ENCODE assay signal across 30 mouse cellular contexts in the genomic region with DNA sequence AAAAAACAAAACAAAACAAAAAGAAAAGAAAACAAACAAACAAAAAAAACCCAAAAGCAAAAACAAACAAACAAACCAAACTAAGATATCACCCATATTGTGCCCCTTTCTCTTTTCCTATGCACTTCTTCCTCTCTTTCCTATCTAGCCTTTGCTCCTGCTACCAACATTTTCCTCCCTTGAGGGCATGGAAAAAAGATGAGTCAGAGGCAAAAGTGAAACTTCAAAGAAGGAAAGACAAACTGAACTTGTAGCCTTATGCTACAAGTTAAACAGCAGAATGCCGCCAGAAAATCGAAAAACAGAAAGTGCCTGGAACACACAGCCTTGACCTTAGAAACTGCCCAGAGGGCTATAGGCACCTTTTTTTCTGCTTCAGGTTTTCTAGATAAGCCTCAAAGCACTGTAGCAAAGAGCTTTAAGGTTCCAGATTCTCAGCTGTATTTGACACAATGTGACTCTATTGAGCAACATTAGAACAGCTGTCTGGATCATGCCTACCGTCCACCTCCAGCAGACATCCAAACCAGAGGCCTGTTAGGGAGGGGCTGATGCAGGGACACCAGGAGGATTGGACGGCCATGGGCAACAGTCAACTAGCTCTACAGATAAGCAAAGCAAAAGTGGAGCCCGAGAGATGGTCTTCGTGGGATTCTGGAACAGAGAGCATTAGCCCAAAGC. TPM values are rescaled to one million over a fixed set of nuclear protein-coding genes. Genes with fewer than 3 reads are reported as not detected.
DNase-seq lines count a peak whose midpoint lies in the region; ATAC-seq and TF ChIP-seq lines count a peak whose summit lies in the region.
"Had no signal": no experiment of that assay in that cellular context is flagged by ENCODE, and none has a peak within 500 bp of the region (broad histone marks: within the 10 kb centered on the region; RNA-seq: fewer than 3 reads in every experiment).

No protein-coding gene starts in this region.

- no peaks in the 10 kb centered on the region for H3K36me3 ChIP-seq in liver, adult 2 months (ENCODE audit: control insufficient read depth, insufficient read depth, low read length)
- no peaks in the 10 kb centered on the region for H3K36me3 ChIP-seq in C2C12 (ENCODE audit: control insufficient read depth, insufficient read depth)
- no peaks in the 10 kb centered on the region for H3K36me3 ChIP-seq in hindbrain, embryonic 12.5 days
- H3K36me3 ChIP-seq: forebrain, embryonic 10.5 days; hindbrain, embryonic 13.5 days; midbrain, embryonic 10.5 days; neural tube, embryonic 13.5 days; stomach, embryonic 15.5 days had no signal

- H3ac ChIP-seq in C2C12 (ENCODE audit: control insufficient read depth, insufficient read length, low read depth): no peak overlapping the region

- DNase-seq in liver, adult 2 months (ENCODE audit: extremely low read depth, low read depth, low spot score): no peak
- DNase-seq in liver: no peak
- no peak for DNase-seq in frontal cortex, postnatal 10 days (ENCODE audit: low spot score in 2 of 2)
- DNase-seq in urinary bladder, postnatal 25 days (ENCODE audit: low spot score): no peak
- DNase-seq: cerebellum, adult 11-12 months; cerebellum, postnatal 36 days; forebrain, postnatal 0 days; heart, postnatal 14 days; kidney, adult 8-10 months; kidney, postnatal 36 days; layer of hippocampus, adult 9-11 months; left cerebral cortex, postnatal 4 days; lung, postnatal 10 days; spleen, adult 18-20 months; thymus, adult 18-20 months had no signal

- no peaks in the 10 kb centered on the region for H3K27me3 ChIP-seq in liver, adult 2 months (ENCODE audit: control insufficient read depth, insufficient read depth, low read length)
- no peaks in the 10 kb centered on the region for H3K27me3 ChIP-seq in C2C12 (ENCODE audit: control insufficient read depth, insufficient read depth, insufficient read length)
- H3K27me3 ChIP-seq in hindbrain, embryonic 12.5 days: no peaks in the 10 kb centered on the region
- H3K27me3 ChIP-seq: hindbrain, embryonic 13.5 days; neural tube, embryonic 13.5 days; stomach, embryonic 15.5 days had no signal

- H3K27ac ChIP-seq in liver, adult 2 months (replicated peaks; ENCODE audit: insufficient read depth, low read depth, low read length): 0 out of 2 replicates have a peak overlapping the region, but pooled peaks have one; percentile 1
- H3K27ac ChIP-seq in hindbrain, embryonic 12.5 days: no peak overlapping the region
- H3K27ac ChIP-seq: forebrain, embryonic 10.5 days; hindbrain, embryonic 13.5 days; left cerebral cortex, adult 2 months; liver, embryonic 14.5 days; midbrain, embryonic 10.5 days; neural tube, embryonic 13.5 days; stomach, embryonic 15.5 days had no signal

- no peaks in the 10 kb centered on the region for H3K9me3 ChIP-seq in hindbrain, embryonic 12.5 days (replicated peaks)
- H3K9me3 ChIP-seq: forebrain, embryonic 10.5 days; hindbrain, embryonic 13.5 days; midbrain, embryonic 10.5 days; stomach, embryonic 15.5 days had no signal

- no peak overlapping the region for H3K4me3 ChIP-seq in liver, adult 2 months (ENCODE audit: insufficient read depth, low read depth, low read length)
- no peak overlapping the region for H3K4me3 ChIP-seq in C2C12 (ENCODE audit: insufficient read depth, poor library complexity, severe bottlenecking)
- no peak overlapping the region for H3K4me3 ChIP-seq in hindbrain, embryonic 12.5 days
- H3K4me3 ChIP-seq: forebrain, embryonic 10.5 days; hindbrain, embryonic 13.5 days; left cerebral cortex, adult 2 months; midbrain, embryonic 10.5 days; neural tube, embryonic 13.5 days; stomach, embryonic 15.5 days had no signal

- H3K4me2 ChIP-seq in hindbrain, embryonic 12.5 days (replicated peaks): no peak overlapping the region
- H3K4me2 ChIP-seq: heart, embryonic 11.5 days; hindbrain, embryonic 13.5 days; neural tube, embryonic 13.5 days; stomach, embryonic 15.5 days had no signal

- no peak for TF ChIP-seq CTCF in liver, adult 2 months (IDR thresholded peaks at IDR 0.05; ENCODE audit: low read depth, low read length)
- no peak for TF ChIP-seq CTCF in C2C12 (IDR thresholded peaks at IDR 0.05; ENCODE audit: control insufficient read depth, insufficient read depth, insufficient read length)

- WGBS in liver, adult 2 months: 31% methylated on average over 6 of the region's 6 CpGs
- 93% methylated on average over 6 of the region's 6 CpGs for WGBS in hindbrain, embryonic 12.5 days

- no peak overlapping the region for H3K9ac ChIP-seq in liver, adult 2 months (ENCODE audit: low read depth, low read length)
- H3K9ac ChIP-seq in hindbrain, embryonic 12.5 days: no peak overlapping the region
- H3K9ac ChIP-seq: forebrain, postnatal 0 days; hindbrain, embryonic 13.5 days; liver, embryonic 14.5 days; neural tube, embryonic 13.5 days; stomach, embryonic 15.5 days had no signal

- H3K79me2 ChIP-seq in liver, adult 2 months (ENCODE audit: control insufficient read depth, insufficient read depth, low read length): no peaks in the 10 kb centered on the region
- H3K79me2 ChIP-seq in C2C12 (ENCODE audit: control insufficient read depth, insufficient read depth): no peaks in the 10 kb centered on the region

- no peaks in the 10 kb centered on the region for H3K79me3 ChIP-seq in C2C12 (ENCODE audit: low read depth)

- H3K4me1 ChIP-seq in liver, adult 2 months (ENCODE audit: control insufficient read depth, insufficient read depth, low read length): no peaks in the 10 kb centered on the region
- no peaks in the 10 kb centered on the region for H3K4me1 ChIP-seq in hindbrain, embryonic 12.5 days
- H3K4me1 ChIP-seq: hindbrain, embryonic 13.5 days; midbrain, embryonic 10.5 days; neural tube, embryonic 13.5 days; stomach, embryonic 15.5 days had no signal

- no peak for TF ChIP-seq POLR2A in liver, adult 2 months (IDR thresholded peaks at IDR 0.05; ENCODE audit: extremely low read depth, insufficient read depth, low read length)

- 0 out of 2 replicates have a peak, but pooled peaks have one; percentile 13 for ATAC-seq in common myeloid progenitor, adult 5-6 weeks (replicated peaks; ENCODE audit: low read depth, poor library complexity, severe bottlenecking)
- ATAC-seq in megakaryocyte progenitor cell, adult 5-6 weeks (replicated peaks; ENCODE audit: poor library complexity): peak; percentile 44
- no peak for ATAC-seq in hindbrain, embryonic 12.5 days (ENCODE audit: low FRiP score)
- ATAC-seq: activated CD4-positive, CD25-positive, alpha-beta regulatory T cell, adult 4 months; forebrain, postnatal 0 days; inflammation-experienced regulatory T-cells, adult 6 months had no signal

TF ChIP-seq in C2C12, 6 proteins besides CTCF, POLR2A, EP300 and RAD21:
- TF ChIP-seq MYOD1 (IDR thresholded peaks at IDR 0.05; ENCODE audit: control insufficient read depth, insufficient read length, low read depth) (no peak), FOSL1 (IDR thresholded peaks at IDR 0.05; ENCODE audit: insufficient read depth, low read length, poor library complexity, severe bottlenecking) (no peak), MAX (IDR thresholded peaks at IDR 0.05) (no peak), CEBPB (IDR thresholded peaks at IDR 0.05; ENCODE audit: low read depth) (peak; percentile 63)

RNA-seq across cellular contexts. Expression of gene Fcgr4, which starts 1.9 kb away (rescaled TPM):
- total RNA-seq in liver, adult 2 months (2014; rRNA removed): 8.4 and 10.3 TPM in 2 replicates
- polyA plus RNA-seq in liver, adult 2 months (2012; rRNA removed): 3.1 and 4.5 TPM in 2 replicates
- 1.0 TPM for polyA plus RNA-seq in C2C12 (2012; fragmentation: generic; extraction: Trizol)
- 1.6 TPM in 1 of 2 replicates, not detected in the other for total RNA-seq in common myeloid progenitor, adult 5-6 weeks (2017)
- 5.4 and 10.5 TPM in 2 replicates for total RNA-seq in megakaryocyte progenitor cell, adult 5-6 weeks (2015)
- 7.7 and 8.0 TPM in 2 replicates for total RNA-seq in megakaryocyte progenitor cell, adult 5-6 weeks (2017)
- polyA plus RNA-seq in hindbrain, embryonic 12.5 days (2016; fragmentation: Nextera tagmentation; extraction: Ambion mirVana): 0.25 and 0.45 TPM in 2 replicates
- total RNA-seq: gastrocnemius, adult 18-20 months; left cerebral cortex, postnatal 4 days had no signal
- polyA plus RNA-seq: heart, embryonic 11.5 days; inflammation-experienced regulatory T-cells, adult 6 months; midbrain, embryonic 10.5 days; neural tube, embryonic 13.5 days had no signal

RNA-seq across cellular contexts. Expression of gene Fcgr2b, which starts 40.5 kb away (rescaled TPM):
- 56.6 and 68.7 TPM in 2 replicates for total RNA-seq in liver, adult 2 months (2014; rRNA removed)
- polyA plus RNA-seq in liver, adult 2 months (2012; rRNA removed): 18.6 and 34.9 TPM in 2 replicates
- 0.06 TPM for polyA plus RNA-seq in C2C12 (2012; fragmentation: generic; extraction: Trizol)
- 27.5 and 30.1 TPM in 2 replicates for total RNA-seq in common myeloid progenitor, adult 5-6 weeks (2017)
- 142 and 144 TPM in 2 replicates for total RNA-seq in megakaryocyte progenitor cell, adult 5-6 weeks (2015)
- total RNA-seq in megakaryocyte progenitor cell, adult 5-6 weeks (2017): 99.9 and 118 TPM in 2 replicates
- polyA plus RNA-seq in hindbrain, embryonic 12.5 days (2016; fragmentation: Nextera tagmentation; extraction: Ambion mirVana): 0.43 and 0.49 TPM in 2 replicates
- polyA plus RNA-seq: forebrain, embryonic 10.5 days; midbrain, embryonic 10.5 days had no signal

RNA-seq across cellular contexts. Expression of gene Fcgr3, which starts 47.9 kb away (rescaled TPM):
- 11.5 and 14.5 TPM in 2 replicates for total RNA-seq in liver, adult 2 months (2014; rRNA removed)
- polyA plus RNA-seq in liver, adult 2 months (2012; rRNA removed): 2.6 and 4.5 TPM in 2 replicates
- polyA plus RNA-seq in C2C12 (2012; fragmentation: generic; extraction: Trizol): not detected
- total RNA-seq in common myeloid progenitor, adult 5-6 weeks (2017): 7.8 and 15.7 TPM in 2 replicates
- 384 and 416 TPM in 2 replicates for total RNA-seq in megakaryocyte progenitor cell, adult 5-6 weeks (2015)
- total RNA-seq in megakaryocyte progenitor cell, adult 5-6 weeks (2017): 406 and 474 TPM in 2 replicates
- polyA plus RNA-seq in hindbrain, embryonic 12.5 days (2016; fragmentation: Nextera tagmentation; extraction: Ambion mirVana): 7.2 and 9.1 TPM in 2 replicates

Comparison
In these comparisons a context has a peak if more than half of its experiments do, and no peak if none do; other contexts are left out.
1. RNA of gene Fcgr3, which starts 47.9 kb away (total RNA-seq): 384 to 474 TPM in megakaryocyte progenitor cell, adult 5-6 weeks; 7.8 to 15.7 TPM in common myeloid progenitor, adult 5-6 weeks and 11.5 to 14.5 TPM in liver, adult 2 months; every median in the first group is over 10 times any median in the second.